Mouse (Mus musculus): ENCODE data around the gene Lmbrd1. TPM values are rescaled to one million over a fixed set of nuclear protein-coding genes. Genes with fewer than 3 reads are reported as not detected.
"Not testable (repeated sequence)": the region's sequence is repeated elsewhere in the genome, so short reads cannot be mapped to it uniquely, and the experiment has no call there.

Gene Lmbrd1
- 10 to 100 TPM; 82.0 to 84.3 TPM for total RNA-seq (2021)
- long read RNA-seq, full-length matches to known transcripts: 72 of 99 reads
- long read RNA-seq, partial matches to known transcripts: 4 of 99 reads
- long read RNA-seq, other reads (novel, unspliced or antisense): 23 of 99 reads

DNA sequence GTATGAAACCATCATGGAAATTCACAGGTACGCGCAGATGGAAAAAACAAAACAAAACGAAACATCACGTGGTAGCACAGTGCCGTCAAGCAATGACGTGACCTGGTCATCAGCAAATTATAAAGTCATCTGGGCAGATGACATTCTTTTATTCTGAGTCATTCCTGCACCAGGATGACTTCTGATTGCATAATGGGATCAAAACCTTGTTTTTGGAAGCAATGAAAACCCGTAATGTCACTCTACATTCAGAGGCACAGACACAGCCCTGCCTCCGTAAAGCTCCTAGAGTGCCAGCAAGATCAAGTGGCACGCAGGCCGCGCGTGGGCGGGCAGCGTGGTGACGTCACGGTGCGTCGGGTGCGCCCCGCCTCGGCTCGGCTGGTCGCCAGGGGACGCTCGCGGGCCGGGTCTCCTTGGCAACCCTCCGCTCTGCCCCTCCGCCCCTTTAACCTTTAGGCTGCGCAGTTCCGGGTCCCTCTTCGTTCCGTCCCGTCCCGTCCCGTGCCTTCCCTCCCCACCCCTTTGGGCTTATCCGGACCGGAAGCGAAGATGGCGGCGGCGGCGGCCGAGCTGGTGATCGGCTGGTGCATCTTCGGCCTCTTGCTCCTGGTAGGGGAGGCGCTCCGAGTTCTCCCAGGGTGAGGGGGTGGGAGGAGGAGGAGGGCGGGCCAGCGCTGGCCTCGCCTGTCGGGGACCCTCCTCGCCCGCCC lies at the start of gene Lmbrd1:
Gene Lmbrd1, plus strand, starts transcription at position 426 of the 713 bp plus-strand sequence.
- DNase-seq (ENCODE audit: low spot score in 2 of 2): peak; percentile 97

DNA sequence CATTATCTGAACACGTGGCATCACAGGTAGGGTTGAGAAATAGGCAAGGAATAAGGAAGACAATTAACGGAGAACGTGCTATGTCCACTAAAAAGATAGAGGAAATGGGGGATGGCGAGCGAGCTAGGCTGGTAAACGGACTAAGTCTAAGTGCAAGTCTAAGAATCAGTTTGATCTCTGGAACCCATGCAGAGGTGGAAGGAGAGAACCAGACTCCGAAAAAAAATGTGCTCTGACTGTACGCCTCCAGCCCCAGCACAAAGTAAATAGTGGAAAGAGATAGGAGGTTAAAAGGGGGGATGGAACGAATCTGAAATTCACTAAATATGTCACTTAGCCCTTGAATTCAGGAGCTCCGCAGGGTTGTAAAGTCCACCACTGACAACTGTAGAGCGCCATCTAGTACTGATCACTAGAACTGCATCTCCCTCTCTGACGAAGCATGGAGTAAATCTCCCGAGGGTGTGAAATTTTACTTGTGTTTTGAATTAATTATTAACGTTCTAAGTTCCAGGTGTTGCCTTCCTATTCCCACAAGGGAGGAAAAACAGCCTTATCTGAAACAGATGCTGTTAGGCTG lies 44.8 kb upstream of the Lmbrd1 start:
- DNase-seq (ENCODE audit: low spot score in 2 of 2): peak; percentile 25 to 39

DNA sequence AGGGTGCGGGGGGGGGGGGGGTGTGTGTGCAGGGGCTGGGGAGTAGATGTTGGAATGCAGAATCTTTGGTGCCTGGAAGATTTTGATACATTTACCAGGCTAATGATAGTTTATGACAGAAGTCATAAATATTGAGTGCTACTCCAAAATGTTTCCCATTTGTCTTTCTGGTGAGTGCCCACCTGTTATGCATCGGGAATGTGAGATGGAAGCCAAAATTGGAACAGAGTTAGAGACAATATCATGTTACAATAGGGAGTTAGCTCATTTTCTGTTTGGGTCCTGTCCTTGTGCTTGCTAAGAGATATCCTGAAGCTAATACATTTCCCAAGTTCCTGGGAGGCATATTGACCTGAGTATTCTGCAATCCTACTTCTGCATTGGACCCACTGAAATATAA lies 28.3 kb upstream of the Lmbrd1 start:
- DNase-seq (ENCODE audit: low spot score in 2 of 2): no peak

DNA sequence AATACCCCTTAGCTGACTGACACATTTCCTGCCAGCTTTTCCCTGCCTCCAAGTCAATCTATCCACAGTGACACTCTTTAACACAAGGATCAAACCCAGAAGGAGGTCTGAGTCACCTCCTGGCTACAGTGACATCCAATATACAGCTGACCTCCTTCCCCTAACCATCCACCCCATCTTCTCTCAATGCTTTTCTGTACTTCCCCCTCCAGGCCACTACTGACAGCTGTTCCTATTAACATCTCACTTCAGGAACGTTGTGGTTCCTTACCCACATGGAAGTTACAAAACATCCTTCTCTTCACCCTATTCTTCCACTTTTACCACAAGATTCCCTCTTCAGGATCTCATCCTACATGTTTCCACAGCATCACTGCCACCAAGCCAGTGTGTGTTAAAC lies 18.5 kb upstream of the Lmbrd1 start:
- no peak for DNase-seq (ENCODE audit: low spot score in 2 of 2)

- not testable (repeated sequence) for DNase-seq (ENCODE audit: low spot score in 2 of 2)
Observed at GRCm38 (mm10) chr1:24660662-24661061, 17.8 kb upstream of the Lmbrd1 start.

- DNase-seq (ENCODE audit: low spot score in 2 of 2): peak; percentile 72 to 81
Observed at GRCm38 (mm10) chr1:24661551-24661950, 16.9 kb upstream of the Lmbrd1 start.

GRCm38 (mm10) chr1:24664158-24664557 lies 14.3 kb upstream of the Lmbrd1 start:
- no peak for DNase-seq (ENCODE audit: low spot score in 2 of 2)

DNA sequence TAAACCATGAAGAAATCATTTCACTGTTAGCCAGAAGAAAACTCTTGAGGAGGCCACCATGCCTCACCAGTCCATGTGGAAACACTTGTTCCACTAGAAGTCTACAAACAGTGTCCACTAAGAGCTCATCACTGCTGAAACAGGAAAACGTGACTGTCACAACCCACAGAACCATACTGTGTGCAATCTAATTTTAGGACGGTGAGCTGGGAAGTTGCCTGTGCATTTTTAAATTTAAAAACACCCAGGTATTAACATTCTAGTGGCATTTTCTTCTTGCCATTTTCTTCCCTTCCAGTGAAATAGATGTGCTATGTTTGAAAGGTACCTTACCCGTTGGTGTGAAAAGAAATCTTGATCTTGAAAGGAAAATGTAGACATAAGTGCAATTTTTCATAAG lies 5.2 kb upstream of the Lmbrd1 start:
- DNase-seq (ENCODE audit: low spot score in 2 of 2): no peak

DNA sequence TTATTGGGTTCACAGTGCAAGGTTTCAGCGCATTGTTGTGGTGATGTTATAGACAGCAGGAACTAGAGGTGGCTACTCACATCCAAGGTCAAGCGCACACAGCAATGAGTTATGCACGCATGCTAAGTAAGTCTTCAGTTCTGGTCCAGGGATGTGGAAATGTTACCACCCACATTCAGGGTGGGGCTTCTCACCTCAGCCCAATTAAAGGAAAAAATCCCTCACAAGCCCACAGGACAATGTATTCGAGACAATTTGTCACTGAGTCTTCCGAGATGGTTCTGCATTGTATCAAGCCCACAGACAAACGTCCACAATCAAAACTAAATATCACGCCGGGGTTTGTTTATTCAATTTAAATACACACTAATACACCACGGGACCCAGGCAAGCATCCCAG lies 724 bp upstream of the Lmbrd1 start:
- peak in 1 of 2 experiments; percentile 13 for DNase-seq (ENCODE audit: low spot score in 2 of 2)

DNA sequence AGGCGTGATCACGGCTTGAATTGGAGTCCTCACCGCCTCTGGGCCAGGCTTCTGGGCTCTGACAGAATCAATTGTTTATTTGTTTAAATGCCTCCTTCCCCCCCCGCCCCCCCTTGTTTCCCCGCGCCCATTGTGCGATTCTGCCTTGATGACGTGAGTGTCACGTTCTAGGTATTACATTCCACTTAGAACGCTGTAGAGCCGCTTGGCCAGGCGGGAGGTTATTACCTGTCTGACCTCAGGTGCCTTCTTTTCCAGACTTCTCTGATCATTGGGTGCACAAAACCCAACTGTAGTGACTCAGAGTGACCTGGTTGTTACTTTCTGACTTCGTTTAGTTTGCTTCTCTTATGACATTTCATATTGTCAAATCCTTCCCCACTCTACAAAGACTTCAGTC lies 641 bp downstream of the Lmbrd1 start:
- DNase-seq (ENCODE audit: low spot score in 2 of 2): no peak

DNA sequence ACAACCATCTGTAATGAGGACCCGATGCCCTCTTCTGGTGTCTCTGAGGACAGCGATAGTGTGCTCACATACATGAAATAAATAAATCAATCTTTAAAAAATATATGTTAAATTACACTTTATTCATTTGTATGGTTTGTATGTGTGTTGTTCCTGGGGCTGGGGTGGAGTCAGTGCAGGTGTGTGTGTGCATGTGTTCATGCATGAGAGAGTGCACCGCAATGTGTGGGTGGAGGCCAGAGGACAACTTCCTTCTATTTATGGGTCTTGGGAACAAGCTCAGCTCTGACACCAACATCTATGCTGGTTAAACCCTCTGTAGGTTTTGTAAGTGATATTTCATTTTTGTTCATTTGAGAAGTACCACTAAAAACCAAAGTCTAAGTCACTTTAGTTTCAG lies 2.6 kb downstream of the Lmbrd1 start:
- no peak for DNase-seq (ENCODE audit: low spot score in 2 of 2)

- DNase-seq (ENCODE audit: low spot score in 2 of 2): no peak
Observed at GRCm38 (mm10) chr1:24681946-24682345, 3.5 kb downstream of the Lmbrd1 start.

GRCm38 (mm10) chr1:24683947-24684346 lies 5.5 kb downstream of the Lmbrd1 start:
- DNase-seq (ENCODE audit: low spot score in 2 of 2): no peak

DNA sequence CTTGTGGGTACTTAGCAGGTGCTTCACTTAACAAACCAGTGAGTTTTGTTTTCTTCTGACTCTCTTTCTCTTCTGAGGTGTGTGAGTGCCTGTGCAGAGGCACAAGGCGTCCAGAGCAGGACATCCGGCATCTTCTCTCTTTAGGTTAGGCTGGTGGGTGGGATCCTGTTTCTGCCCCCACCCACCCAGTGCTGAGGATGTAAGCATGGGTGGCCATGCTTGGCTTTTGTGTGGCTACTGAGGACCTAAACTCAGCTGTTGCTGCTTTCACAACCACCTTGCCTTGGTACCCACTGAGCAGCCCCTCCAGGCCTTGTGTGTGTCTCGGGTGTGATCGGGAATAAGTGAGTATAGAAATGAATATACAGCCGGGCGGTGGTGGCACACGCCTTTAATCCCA lies 7.2 kb downstream of the Lmbrd1 start:
- no peak for DNase-seq (ENCODE audit: low spot score in 2 of 2)

- DNase-seq (ENCODE audit: low spot score in 2 of 2): no peak
Observed at GRCm38 (mm10) chr1:24686235-24687021, 8.0 kb downstream of the Lmbrd1 start.

DNA sequence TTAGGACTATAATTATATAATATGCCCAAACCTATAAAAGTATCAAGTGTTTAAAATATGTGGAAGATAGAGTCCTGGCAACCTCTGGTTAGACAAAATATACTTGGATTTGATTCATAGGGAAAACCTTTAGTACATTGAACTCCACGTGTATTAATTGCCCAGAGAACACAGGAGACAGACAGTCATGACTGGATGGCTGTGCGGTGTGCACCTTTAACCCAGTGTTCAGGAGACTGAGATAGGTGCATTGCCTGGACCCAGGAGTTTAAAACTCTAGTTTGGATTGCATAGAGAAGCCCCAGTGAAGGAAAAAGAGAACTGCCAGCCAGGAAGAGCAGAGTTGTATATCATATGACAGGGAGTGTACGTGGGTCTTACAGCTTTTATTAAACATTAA lies 19.2 kb downstream of the Lmbrd1 start:
- DNase-seq (ENCODE audit: low spot score in 2 of 2): no peak

DNA sequence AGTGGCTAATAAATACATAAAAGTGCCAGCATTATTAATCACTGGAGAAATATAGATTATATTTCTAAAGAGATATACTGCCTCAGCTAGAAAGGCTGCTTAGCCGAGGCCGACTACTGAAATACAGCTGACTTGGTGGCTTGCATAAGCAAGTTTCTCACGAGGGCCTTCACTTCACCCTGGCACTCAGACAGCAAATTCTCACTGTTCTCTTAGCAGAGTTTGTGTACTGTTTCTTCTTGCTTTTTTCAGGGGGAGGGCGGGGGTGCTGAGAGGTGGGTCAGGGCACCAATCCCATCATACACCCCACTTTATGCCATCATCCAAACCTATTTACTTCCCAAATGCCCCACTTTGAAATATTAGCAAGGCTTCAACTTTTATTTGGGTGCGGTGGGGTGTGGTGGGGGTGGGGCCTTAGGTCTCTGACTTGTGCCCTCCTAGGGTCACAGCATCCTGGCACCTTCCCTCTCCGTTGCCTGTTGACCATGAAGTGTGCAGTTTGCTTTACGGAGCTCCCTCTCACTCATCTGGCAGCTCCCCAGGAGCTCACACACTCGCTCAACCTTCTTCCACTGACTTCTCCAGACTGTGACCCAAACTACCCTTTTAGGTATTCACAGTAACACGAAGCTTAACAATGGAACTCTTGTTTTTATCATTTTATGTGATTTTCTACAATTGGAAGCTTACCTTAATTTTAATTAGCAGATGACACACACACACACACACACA lies 19.9 kb downstream of the Lmbrd1 start:
- no peak for DNase-seq (ENCODE audit: low spot score in 2 of 2)

DNA sequence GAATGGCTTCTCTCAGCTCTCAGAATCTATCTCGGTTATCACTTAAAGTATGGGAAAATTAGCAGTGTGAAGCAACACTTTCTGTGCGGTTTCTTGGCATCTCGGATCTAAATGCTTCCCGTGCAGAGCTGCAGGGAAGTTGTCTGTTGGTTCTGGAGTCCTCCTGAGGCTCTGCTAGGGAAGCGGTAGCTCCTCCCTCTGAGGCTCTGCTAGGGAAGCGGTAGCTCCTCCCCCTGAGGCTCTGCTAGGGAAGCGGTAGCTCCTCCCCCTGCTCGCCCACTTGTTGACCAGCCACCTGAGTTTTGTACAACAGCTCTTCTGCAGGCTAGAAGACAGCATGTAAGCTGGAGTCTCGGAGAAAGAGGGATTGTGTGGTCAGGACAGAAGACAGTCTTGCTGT lies 20.9 kb downstream of the Lmbrd1 start:
- no peak for DNase-seq (ENCODE audit: low spot score in 2 of 2)

GRCm38 (mm10) chr1:24700241-24700640 lies 21.8 kb downstream of the Lmbrd1 start:
- no peak for DNase-seq (ENCODE audit: low spot score in 2 of 2)

DNA sequence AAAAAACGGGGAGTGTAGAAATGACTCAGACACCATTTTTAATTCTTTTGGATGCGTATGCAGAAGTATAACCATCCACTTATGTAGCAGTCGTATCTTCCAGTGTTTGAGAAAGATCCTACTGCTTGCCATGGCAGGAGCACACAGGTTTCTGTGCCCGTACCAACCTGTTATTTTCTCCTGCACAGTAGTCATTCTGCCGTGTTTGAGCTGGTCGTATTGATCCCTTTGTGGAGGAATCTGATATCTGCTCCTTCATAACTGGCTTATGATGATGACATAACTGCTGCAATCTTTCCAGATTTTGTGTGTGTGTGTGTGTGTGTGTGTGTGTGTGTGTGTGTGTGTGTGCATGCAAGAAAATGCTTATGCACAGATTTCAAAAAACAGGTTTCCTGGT lies 25.4 kb downstream of the Lmbrd1 start:
- DNase-seq (ENCODE audit: low spot score in 2 of 2): no peak

DNA sequence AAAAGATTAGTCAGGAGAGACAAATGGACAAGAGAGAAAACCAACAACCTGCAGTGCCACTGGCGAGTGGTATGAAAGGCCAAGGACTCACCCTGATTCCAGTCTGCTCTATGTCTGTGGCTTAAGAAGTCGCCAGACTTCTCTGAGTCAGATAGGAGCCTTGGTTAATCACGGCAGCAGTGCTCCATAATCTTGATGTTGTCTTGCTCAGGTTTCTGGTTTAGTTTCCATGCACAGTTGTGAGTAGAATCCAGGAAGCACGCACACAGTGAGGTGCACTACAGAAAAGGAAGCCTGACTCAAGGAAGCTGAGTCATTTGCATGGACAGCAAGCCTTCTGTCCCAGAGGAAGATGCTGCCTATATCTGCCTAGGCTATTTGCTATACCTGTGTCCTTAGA lies 37.9 kb downstream of the Lmbrd1 start:
- DNase-seq (ENCODE audit: low spot score in 2 of 2): no peak
